Mouse (Mus musculus): ENCODE results near the gene Ciz1. TPM values are rescaled to one million over a fixed set of nuclear protein-coding genes. Genes with fewer than 3 reads are reported as not detected.
"Not testable (repeated sequence)": the region's sequence is repeated elsewhere in the genome, so short reads cannot be mapped to it uniquely, and the experiment has no call there.

The Ciz1 gene
- total RNA-seq, 2 experiments from 2014 or later = 87.7 to 101 TPM

- intact Hi-C loops (cut with DNase I) = no loop called here
- no peak for DNase-seq
These were observed 7.4 kb upstream of the Ciz1 start for GRCm38 (mm10) chr2:32344598-32345321.

GRCm38 (mm10) chr2:32347019-32347418 is 5.1 kb upstream of the Ciz1 start:
- intact Hi-C loops (cut with DNase I) = no loop called here
- no peak for DNase-seq

GRCm38 (mm10) chr2:32348311-32348710 is 3.8 kb upstream of the Ciz1 start:
- intact Hi-C loops (cut with DNase I) = no loop called here
- DNase-seq = no peak

- intact Hi-C loops (cut with DNase I) = no loop called here
- DNase-seq = no peak
These were observed 2.4 kb upstream of the Ciz1 start for GRCm38 (mm10) chr2:32349625-32350255.

GRCm38 (mm10) chr2:32350471-32351051 is 1.6 kb upstream of the Ciz1 start:
- intact Hi-C loops (cut with DNase I) = no loop called here

GRCm38 (mm10) chr2:32351471-32351961 is 611 bp upstream of the Ciz1 start:
- DNase-seq = no peak
- intact Hi-C loops (cut with DNase I) = no loop called here

More at GRCm38 (mm10) chr2:32350471-32351051, 1.6 kb upstream of the Ciz1 start:
- no peak for DNase-seq

GRCm38 (mm10) chr2:32353007-32353542 is 948 bp downstream of the Ciz1 start, which contains the start of gene Dnm1:
Gene Dnm1 (minus strand): TSS chr2:32353338.
- intact Hi-C loops (cut with DNase I) = no loop called here
- peak; percentile 92 for DNase-seq

- DNase-seq = no peak
- intact Hi-C loops (cut with DNase I) = no loop called here
These were observed 1.7 kb downstream of the Ciz1 start for GRCm38 (mm10) chr2:32353836-32354235.

GRCm38 (mm10) chr2:32354336-32354895 is 2.3 kb downstream of the Ciz1 start:
- intact Hi-C loops (cut with DNase I) = no loop called here
- no peak for DNase-seq

GRCm38 (mm10) chr2:32356216-32356615 is 4.1 kb downstream of the Ciz1 start:
- intact Hi-C loops (cut with DNase I) = no loop called here
- no peak for DNase-seq

- DNase-seq = no peak
- intact Hi-C loops (cut with DNase I) = no loop called here
These were observed 5.6 kb downstream of the Ciz1 start for GRCm38 (mm10) chr2:32357710-32358109.

- no peak for DNase-seq
- intact Hi-C loops (cut with DNase I) = no loop called here
These were observed 6.3 kb downstream of the Ciz1 start for GRCm38 (mm10) chr2:32358381-32358780.

- DNase-seq = peak; percentile 56
- intact Hi-C loops (cut with DNase I) = no loop called here
These were observed 8.6 kb downstream of the Ciz1 start for GRCm38 (mm10) chr2:32360741-32361140.

- intact Hi-C loops (cut with DNase I) = no loop called here
- peak; percentile 62 for DNase-seq
These were observed 9.3 kb downstream of the Ciz1 start for GRCm38 (mm10) chr2:32361437-32361836.

- DNase-seq; intact Hi-C loops (cut with DNase I): not testable (repeated sequence)
These were observed 10.1 kb downstream of the Ciz1 start for GRCm38 (mm10) chr2:32362274-32362673.

GRCm38 (mm10) chr2:32362817-32363340 is 10.8 kb downstream of the Ciz1 start:
- intact Hi-C loops (cut with DNase I) = no loop called here
- DNase-seq = peak; percentile 90

GRCm38 (mm10) chr2:32363376-32364106 is 11.4 kb downstream of the Ciz1 start:
- intact Hi-C loops (cut with DNase I) = no loop called here
- DNase-seq = no peak

GRCm38 (mm10) chr2:32364121-32364520 is 12.0 kb downstream of the Ciz1 start:
- DNase-seq = no peak
- intact Hi-C loops (cut with DNase I) = no loop called here

GRCm38 (mm10) chr2:32367315-32367714 is 15.2 kb downstream of the Ciz1 start:
- intact Hi-C loops (cut with DNase I) = no loop called here
- DNase-seq = no peak

- DNase-seq = no peak
- intact Hi-C loops (cut with DNase I) = no loop called here
These were observed 22.1 kb downstream of the Ciz1 start for GRCm38 (mm10) chr2:32374191-32374590.
